Mouse (Mus musculus) frontal cortex, adult (tissue): ENCODE measurements around the gene Lsp1.

Experiments used
- ATAC-seq: cut with Nextera tagmentation; 2 replicates; pipeline ENCODE4 v1.9.2; 2017; ENCODE audit warnings: mild to moderate bottlenecking, moderate library complexity, mixed read lengths; ENCODE audit not compliant: low TSS enrichment

The Lsp1 gene

GRCm38 (mm10) chr7:142444171-142444570, 16.4 kb upstream of the Lsp1 start:
- no peak for ATAC-seq

- no peak for ATAC-seq
These were observed 15.3 kb upstream of the Lsp1 start for GRCm38 (mm10) chr7:142445324-142445723.

- no peak for ATAC-seq
These were observed 14.3 kb upstream of the Lsp1 start for GRCm38 (mm10) chr7:142446264-142446663.

- ATAC-seq: no peak
These were observed 11.5 kb upstream of the Lsp1 start for GRCm38 (mm10) chr7:142449038-142449617.

- no peak for ATAC-seq
These were observed 5.9 kb upstream of the Lsp1 start for GRCm38 (mm10) chr7:142454706-142455105.

- no peak for ATAC-seq
These were observed 5.4 kb upstream of the Lsp1 start for GRCm38 (mm10) chr7:142455251-142455650.

- ATAC-seq: no peak
These were observed 3.8 kb upstream of the Lsp1 start for GRCm38 (mm10) chr7:142456806-142457205.

- ATAC-seq: 0 out of 2 replicates have a peak, but pooled peaks have one; percentile 34
These were observed 3.3 kb upstream of the Lsp1 start for GRCm38 (mm10) chr7:142457227-142457811.

GRCm38 (mm10) chr7:142458026-142458425, 2.6 kb upstream of the Lsp1 start:
- no peak for ATAC-seq

- no peak for ATAC-seq
These were observed 1.8 kb upstream of the Lsp1 start for GRCm38 (mm10) chr7:142458676-142459298.

- ATAC-seq: no peak
These were observed 1.3 kb upstream of the Lsp1 start for GRCm38 (mm10) chr7:142459299-142459691.

- no peak for ATAC-seq
These were observed 837 bp downstream of the Lsp1 start for GRCm38 (mm10) chr7:142461446-142461845.

- ATAC-seq: no peak
These were observed 1.6 kb downstream of the Lsp1 start for GRCm38 (mm10) chr7:142462190-142462589.

- no peak for ATAC-seq
These were observed 2.0 kb downstream of the Lsp1 start for GRCm38 (mm10) chr7:142462594-142463078.

GRCm38 (mm10) chr7:142470171-142470691, 9.6 kb downstream of the Lsp1 start:
- peak; percentile 57; the same call in 1 of the 2 replicates for ATAC-seq

- peak; percentile 44; the same call in 1 of the 2 replicates for ATAC-seq
These were observed 10.3 kb downstream of the Lsp1 start for GRCm38 (mm10) chr7:142470808-142471413.

- ATAC-seq: no peak
These were observed 10.8 kb downstream of the Lsp1 start for GRCm38 (mm10) chr7:142471414-142471861.

- ATAC-seq: no peak
These were observed 11.4 kb downstream of the Lsp1 start for GRCm38 (mm10) chr7:142471884-142472570.

- no peak for ATAC-seq
These were observed 12.3 kb downstream of the Lsp1 start for GRCm38 (mm10) chr7:142472936-142473335.

GRCm38 (mm10) chr7:142473476-142473875, 12.9 kb downstream of the Lsp1 start:
- no peak for ATAC-seq

GRCm38 (mm10) chr7:142474799-142475198, 14.2 kb downstream of the Lsp1 start:
- no peak for ATAC-seq

- ATAC-seq: no peak
These were observed 15.0 kb downstream of the Lsp1 start for GRCm38 (mm10) chr7:142475641-142476040.
